Mouse (Mus musculus): Measurements from ENCODE around the gene Cdkn1c. TPM values are rescaled to one million over a fixed set of nuclear protein-coding genes. Genes with fewer than 3 reads are reported as not detected.

Cdkn1c gene
- total RNA-seq (2014; rRNA removed): 107 and 131 TPM in 2 replicates
- polyA plus RNA-seq (2015; fragmentation: Nextera tagmentation; extraction: Ambion mirVana): 111 and 115 TPM in 2 replicates

DNA sequence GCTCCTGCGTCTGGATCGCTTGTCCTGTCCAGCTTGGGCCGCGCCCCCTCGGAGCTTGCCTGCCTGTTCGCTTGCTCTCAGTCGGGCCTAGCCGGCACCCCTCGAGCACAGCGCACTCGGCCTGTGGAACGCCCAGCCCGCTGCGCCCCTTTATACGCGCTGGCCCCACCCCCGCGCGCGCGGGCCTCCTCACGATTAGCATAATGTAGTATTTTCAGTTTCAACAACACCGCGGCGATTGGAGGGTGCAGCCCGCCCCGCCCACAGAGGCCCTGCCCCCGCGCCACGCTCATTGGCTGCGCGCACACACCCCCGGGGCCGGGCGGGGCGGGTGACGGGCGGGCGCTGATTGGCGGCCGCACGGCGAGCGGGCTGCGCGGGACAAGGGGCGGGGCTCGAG, at the start of gene Cdkn1c:
Cdkn1c (minus strand) TSS at position 177 of the 400 bp plus-strand sequence.
- Histone ChIP-seq H3K4me2 (ENCODE audit: low read depth, low read length, poor library complexity, severe bottlenecking) (peak within 1 kb of the TSS; percentile 56), H3K4me1 (ENCODE audit: insufficient read depth, low read length) (no peaks in the 10 kb centered on the region), H3K36me3 (ENCODE audit: insufficient read depth, low read length) (no peaks in the 10 kb centered on the region), H3K4me3 (ENCODE audit: low read depth, low read length) (peak within 1 kb of the TSS; percentile 44), H3K9ac (replicated peaks; ENCODE audit: low read length, poor library complexity, severe bottlenecking) (peak within 1 kb of the TSS; percentile 44), H3K9me3 (ENCODE audit: low read length) (peaks cover 8% of the 10 kb centered on the region; the same call in 1 of the 2 replicates), H3K27me3 (ENCODE audit: insufficient read depth, low read length) (no peaks in the 10 kb centered on the region), H3K27ac (ENCODE audit: low read depth, low read length) (no peak within 1 kb of the TSS)
- 34% methylated on average over 48 of the region's 48 CpGs for WGBS
- no peak for TF ChIP-seq CTCF (IDR thresholded peaks at IDR 0.05)
- ATAC-seq (ENCODE audit: low FRiP score) (peak; percentile 81), DNase-seq (ENCODE audit: low spot score) (peak; percentile 83)

DNA sequence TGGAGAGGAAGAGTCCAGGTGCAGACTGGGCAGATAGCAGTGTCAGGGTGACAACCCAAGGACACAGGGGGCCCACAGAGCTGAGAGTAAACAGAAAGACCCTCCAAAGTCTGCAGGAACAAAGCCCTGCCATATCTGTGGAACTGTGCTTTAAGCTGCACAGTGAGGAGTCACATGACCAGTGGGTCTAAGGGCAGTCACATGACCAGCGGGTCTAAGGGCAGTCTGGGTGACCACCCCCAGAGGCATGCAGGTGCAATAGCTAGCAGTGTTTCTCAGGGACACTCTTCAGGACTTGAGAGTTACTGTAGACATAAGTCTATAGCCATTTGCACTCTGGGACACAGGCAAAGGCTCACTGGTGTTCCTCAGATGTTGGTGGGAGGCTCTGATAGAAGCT, 48.7 kb upstream of the Cdkn1c start:
- no peak for ATAC-seq (ENCODE audit: low FRiP score)

DNA sequence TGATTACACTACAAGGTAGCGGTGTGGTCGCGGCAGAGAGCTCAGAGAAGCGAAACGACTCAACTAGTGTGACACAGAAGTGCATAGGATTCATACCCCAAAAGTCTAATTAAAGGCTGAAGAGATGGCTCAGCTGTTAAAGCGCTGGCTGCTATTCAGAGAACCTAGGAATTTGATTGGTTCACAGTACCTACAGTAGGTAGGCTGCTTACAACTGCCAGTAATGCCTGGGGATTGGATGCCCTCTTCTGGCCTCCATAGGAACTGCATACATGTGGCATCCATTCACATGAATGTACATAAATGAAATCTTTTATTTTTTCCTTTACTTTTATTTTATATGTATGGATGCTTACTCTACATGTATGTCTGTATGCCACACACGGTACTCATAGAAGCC, 45.8 kb upstream of the Cdkn1c start:
- peak; percentile 83 for TF ChIP-seq CTCF (IDR thresholded peaks at IDR 0.05)
- H3K27me3 ChIP-seq (ENCODE audit: insufficient read depth, low read length): peaks cover 27% of the 10 kb centered on the region
- no peak for ATAC-seq (ENCODE audit: low FRiP score)
- H3K9me3 ChIP-seq (ENCODE audit: low read length): no peaks in the 10 kb centered on the region
- DNase-seq (ENCODE audit: low spot score): peak; percentile 62
- no peaks in the 10 kb centered on the region for H3K4me1 ChIP-seq (ENCODE audit: insufficient read depth, low read length)
- no peak overlapping the region for H3K27ac ChIP-seq (ENCODE audit: low read depth, low read length)
- H3K36me3 ChIP-seq (ENCODE audit: insufficient read depth, low read length): no peaks in the 10 kb centered on the region; the same call in 1 of the 2 replicates
- H3K4me2 ChIP-seq (ENCODE audit: low read depth, low read length, poor library complexity, severe bottlenecking): no peak overlapping the region
- WGBS: 30% methylated on average over 7 of the region's 7 CpGs
- H3K9ac ChIP-seq (replicated peaks; ENCODE audit: low read length, poor library complexity, severe bottlenecking): no peak overlapping the region
- H3K4me3 ChIP-seq (ENCODE audit: low read depth, low read length): no peak overlapping the region

More for the DNA sequence above, 48.7 kb upstream of the Cdkn1c start:
- H3K9me3 ChIP-seq (ENCODE audit: low read length): no peaks in the 10 kb centered on the region
- H3K4me2 ChIP-seq (ENCODE audit: low read depth, low read length, poor library complexity, severe bottlenecking): no peak overlapping the region
- peaks cover 7% of the 10 kb centered on the region; the same call in 1 of the 2 replicates for H3K27me3 ChIP-seq (ENCODE audit: insufficient read depth, low read length)
- H3K36me3 ChIP-seq (ENCODE audit: insufficient read depth, low read length): peaks cover 15% of the 10 kb centered on the region
- DNase-seq (ENCODE audit: low spot score): no peak
- no peaks in the 10 kb centered on the region for H3K4me1 ChIP-seq (ENCODE audit: insufficient read depth, low read length)
- 90% methylated on average over 1 of the region's 1 CpGs for WGBS
- no peak overlapping the region for H3K4me3 ChIP-seq (ENCODE audit: low read depth, low read length)
- no peak overlapping the region for H3K9ac ChIP-seq (replicated peaks; ENCODE audit: low read length, poor library complexity, severe bottlenecking)
- TF ChIP-seq CTCF (IDR thresholded peaks at IDR 0.05): no peak
- no peak overlapping the region for H3K27ac ChIP-seq (ENCODE audit: low read depth, low read length)

DNA sequence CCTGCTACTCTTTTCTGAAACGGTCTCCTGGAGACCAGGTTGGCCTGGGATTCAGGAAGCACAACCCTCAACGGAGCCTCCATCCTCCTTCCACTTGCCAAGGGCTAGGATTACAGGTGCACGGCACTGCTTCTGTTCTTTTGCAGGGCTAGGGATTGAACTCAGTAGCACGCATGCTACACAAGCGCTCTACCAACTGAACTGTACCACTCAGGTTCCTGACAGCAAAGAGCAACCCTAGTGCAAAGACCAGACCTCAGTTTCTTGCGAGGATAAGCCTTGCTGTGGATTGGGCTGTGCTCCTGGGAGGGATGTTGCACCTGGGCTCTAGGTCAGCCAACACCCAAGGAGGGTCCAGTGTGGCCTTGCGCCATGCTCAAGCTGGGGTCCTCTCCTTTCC, 45.4 kb upstream of the Cdkn1c start:
- Histone ChIP-seq H3K4me1 (ENCODE audit: insufficient read depth, low read length) (no peaks in the 10 kb centered on the region), H3K4me3 (ENCODE audit: low read depth, low read length) (no peak overlapping the region), H3K27ac (ENCODE audit: low read depth, low read length) (no peak overlapping the region), H3K27me3 (ENCODE audit: insufficient read depth, low read length) (peaks cover 30% of the 10 kb centered on the region), H3K36me3 (ENCODE audit: insufficient read depth, low read length) (no peaks in the 10 kb centered on the region; the same call in 1 of the 2 replicates), H3K9ac (replicated peaks; ENCODE audit: low read length, poor library complexity, severe bottlenecking) (no peak overlapping the region), H3K4me2 (ENCODE audit: low read depth, low read length, poor library complexity, severe bottlenecking) (no peak overlapping the region), H3K9me3 (ENCODE audit: low read length) (no peaks in the 10 kb centered on the region)
- 66% methylated on average over 7 of the region's 7 CpGs for WGBS
- ATAC-seq (ENCODE audit: low FRiP score) (no peak), DNase-seq (ENCODE audit: low spot score) (no peak)
- no peak for TF ChIP-seq CTCF (IDR thresholded peaks at IDR 0.05)

DNA sequence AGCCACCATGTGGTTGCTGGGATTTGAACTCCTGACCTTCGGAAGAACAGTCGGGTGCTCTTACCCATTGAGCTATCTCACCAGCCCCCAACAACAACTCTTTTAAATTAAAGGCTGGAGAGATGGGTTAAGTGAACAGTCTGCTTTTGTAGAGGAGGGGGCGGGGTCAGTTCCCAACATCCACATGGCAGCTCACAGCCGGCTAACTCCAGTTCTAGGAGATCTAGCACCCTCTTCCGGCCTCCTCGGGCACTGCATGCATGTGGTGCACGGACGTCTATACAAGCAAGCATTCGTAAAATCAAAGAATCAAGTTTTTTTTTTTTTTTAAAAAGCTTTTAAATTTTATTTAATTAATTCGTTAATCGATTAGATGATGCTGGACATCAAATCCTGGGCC, 45.0 kb upstream of the Cdkn1c start:
- no peaks in the 10 kb centered on the region for H3K9me3 ChIP-seq (ENCODE audit: low read length)
- DNase-seq (ENCODE audit: low spot score) (peak; percentile 69), ATAC-seq (ENCODE audit: low FRiP score) (no peak)
- H3K4me3 ChIP-seq (ENCODE audit: low read depth, low read length): no peak overlapping the region
- peaks cover 35% of the 10 kb centered on the region for H3K27me3 ChIP-seq (ENCODE audit: insufficient read depth, low read length)
- no peak overlapping the region for H3K9ac ChIP-seq (replicated peaks; ENCODE audit: low read length, poor library complexity, severe bottlenecking)
- H3K4me1 ChIP-seq (ENCODE audit: insufficient read depth, low read length): no peaks in the 10 kb centered on the region
- peak; percentile 67 for TF ChIP-seq CTCF (IDR thresholded peaks at IDR 0.05)
- no peaks in the 10 kb centered on the region; the same call in 1 of the 2 replicates for H3K36me3 ChIP-seq (ENCODE audit: insufficient read depth, low read length)
- WGBS: 26% methylated on average over 11 of the region's 11 CpGs
- H3K27ac ChIP-seq (ENCODE audit: low read depth, low read length): no peak overlapping the region
- no peak overlapping the region for H3K4me2 ChIP-seq (ENCODE audit: low read depth, low read length, poor library complexity, severe bottlenecking)

DNA sequence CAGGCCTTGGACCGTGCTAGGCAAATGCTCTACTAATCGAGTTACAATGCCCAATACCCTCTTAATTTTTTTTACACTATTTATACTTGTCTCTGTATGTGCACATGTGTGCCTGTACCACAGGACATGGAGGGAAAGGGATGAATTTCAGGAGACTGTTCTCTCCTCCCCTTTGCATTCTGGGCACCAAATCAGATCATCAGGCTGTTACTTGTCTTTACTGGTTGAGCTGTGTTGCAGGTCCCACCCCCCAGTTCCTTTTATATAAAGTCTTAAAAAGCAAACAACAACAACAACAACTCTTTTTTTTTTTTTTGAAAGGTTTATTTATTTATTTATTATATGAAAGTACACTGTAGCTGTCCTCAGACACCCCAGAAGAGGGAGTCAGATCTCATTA, 44.6 kb upstream of the Cdkn1c start:
- Histone ChIP-seq H3K27me3 (ENCODE audit: insufficient read depth, low read length) (peaks cover 39% of the 10 kb centered on the region), H3K4me1 (ENCODE audit: insufficient read depth, low read length) (no peaks in the 10 kb centered on the region), H3K9ac (replicated peaks; ENCODE audit: low read length, poor library complexity, severe bottlenecking) (no peak overlapping the region), H3K36me3 (ENCODE audit: insufficient read depth, low read length) (no peaks in the 10 kb centered on the region; the same call in 1 of the 2 replicates), H3K27ac (ENCODE audit: low read depth, low read length) (no peak overlapping the region), H3K4me3 (ENCODE audit: low read depth, low read length) (no peak overlapping the region), H3K9me3 (ENCODE audit: low read length) (no peaks in the 10 kb centered on the region), H3K4me2 (ENCODE audit: low read depth, low read length, poor library complexity, severe bottlenecking) (no peak overlapping the region)
- WGBS: 95% methylated on average over 2 of the region's 2 CpGs
- no peak for ATAC-seq (ENCODE audit: low FRiP score)
- no peak for DNase-seq (ENCODE audit: low spot score)
- no peak for TF ChIP-seq CTCF (IDR thresholded peaks at IDR 0.05)

All from midbrain, postnatal 0 days (tissue).